Mouse (Mus musculus): Measurements from ENCODE around the gene BC048679. TPM values are rescaled to one million over a fixed set of nuclear protein-coding genes. Genes with fewer than 3 reads are reported as not detected.
"Not testable (repeated sequence)": the region's sequence is repeated elsewhere in the genome, so short reads cannot be mapped to it uniquely, and the experiment has no call there.

The BC048679 gene
- total RNA-seq, 1 experiment from 2014 or later: not detected

- ATAC-seq (replicated peaks; ENCODE audit: low read depth, poor library complexity, severe bottlenecking): no peak
Measured at GRCm38 (mm10) chr7:81479531-81480090, 18.5 kb downstream of the BC048679 start.

- not testable (repeated sequence) for ATAC-seq (replicated peaks; ENCODE audit: low read depth, poor library complexity, severe bottlenecking)
Measured at GRCm38 (mm10) chr7:81478261-81478660, 19.8 kb downstream of the BC048679 start.

DNA sequence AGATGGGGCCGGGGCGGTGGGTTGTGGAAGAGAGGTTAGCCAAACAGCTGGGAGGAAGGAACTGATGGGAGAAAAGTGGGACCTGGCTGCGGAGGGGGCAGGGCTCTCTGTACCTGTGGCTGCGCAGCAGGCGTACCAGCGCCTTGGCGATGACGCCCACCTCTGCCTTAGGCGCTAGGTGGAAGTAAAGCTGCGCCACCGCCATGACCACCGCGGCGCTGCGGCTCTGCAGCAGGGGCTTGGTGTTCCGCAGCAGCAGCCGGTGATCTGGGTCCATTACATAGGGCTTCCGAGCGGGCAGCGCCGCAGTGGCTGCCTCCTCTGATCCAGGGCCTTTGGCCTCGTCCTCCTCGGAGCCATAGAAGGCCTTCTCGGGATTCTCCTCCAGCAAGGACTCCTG lies 21.2 kb downstream of the BC048679 start:
- ATAC-seq (replicated peaks; ENCODE audit: low read depth, poor library complexity, severe bottlenecking): no peak

DNA sequence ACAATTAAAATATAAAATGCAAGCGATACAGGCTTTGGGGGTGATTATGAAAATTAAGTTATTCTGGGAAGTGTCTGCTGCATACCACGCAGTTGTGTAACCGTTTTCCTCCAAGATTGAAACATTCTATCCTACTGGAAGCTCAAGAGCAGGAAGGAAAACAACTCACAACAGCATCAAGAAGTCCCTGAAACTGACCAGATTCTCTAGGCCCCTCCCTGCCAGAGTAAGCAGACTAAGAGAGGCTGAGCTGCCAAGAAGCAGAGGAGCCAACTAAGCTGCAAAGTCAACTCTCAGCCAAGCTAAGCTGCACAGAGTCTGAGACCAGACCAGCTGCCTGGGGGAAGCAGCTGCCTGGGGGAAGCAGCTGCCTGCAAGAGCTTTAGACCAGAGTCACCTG lies 22.9 kb downstream of the BC048679 start:
- ATAC-seq (replicated peaks; ENCODE audit: low read depth, poor library complexity, severe bottlenecking): no peak

GRCm38 (mm10) chr7:81464906-81465450 lies 33.1 kb downstream of the BC048679 start:
- no peak for ATAC-seq (replicated peaks; ENCODE audit: low read depth, poor library complexity, severe bottlenecking)

DNA sequence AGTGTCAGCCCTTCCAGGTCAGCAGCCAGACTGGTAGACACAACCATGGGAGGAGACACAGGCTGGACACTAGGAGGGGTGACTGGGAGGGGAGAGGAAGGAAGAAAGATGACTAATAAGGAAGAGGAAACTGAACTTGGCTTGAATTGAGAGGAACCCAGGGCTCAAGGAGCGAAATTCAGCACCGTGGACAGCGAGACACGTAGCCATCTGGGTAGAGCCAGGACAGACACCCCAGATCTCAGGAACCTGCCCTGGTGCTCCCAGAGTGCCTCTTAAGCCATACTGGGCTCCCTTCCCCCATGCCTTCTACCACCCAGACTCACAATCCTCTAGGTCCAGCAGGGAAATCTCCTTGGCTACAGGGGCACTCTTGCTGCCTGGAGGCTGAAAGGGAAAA lies 34.0 kb downstream of the BC048679 start:
- ATAC-seq (replicated peaks; ENCODE audit: low read depth, poor library complexity, severe bottlenecking): peak; percentile 82

DNA sequence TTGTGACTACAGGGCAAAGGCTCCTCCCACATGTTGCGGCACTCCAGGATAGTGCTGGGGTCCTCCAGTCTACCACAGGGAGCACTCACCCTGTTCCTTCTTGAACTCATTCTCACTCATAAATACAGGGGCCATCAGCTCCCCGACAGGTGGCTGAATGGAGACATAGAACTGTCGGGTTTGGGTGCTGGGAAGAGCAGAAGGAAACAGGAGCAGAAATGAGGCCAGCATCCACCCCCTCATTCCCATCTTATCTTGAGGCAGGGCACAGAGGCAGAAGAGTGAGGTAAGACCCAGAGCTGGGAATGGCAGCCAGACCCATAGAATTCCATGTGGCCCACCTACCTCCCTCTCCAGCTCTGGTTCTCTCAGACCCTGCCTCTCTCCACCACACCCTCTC lies 35.3 kb downstream of the BC048679 start:
- ATAC-seq (replicated peaks; ENCODE audit: low read depth, poor library complexity, severe bottlenecking): no peak

DNA sequence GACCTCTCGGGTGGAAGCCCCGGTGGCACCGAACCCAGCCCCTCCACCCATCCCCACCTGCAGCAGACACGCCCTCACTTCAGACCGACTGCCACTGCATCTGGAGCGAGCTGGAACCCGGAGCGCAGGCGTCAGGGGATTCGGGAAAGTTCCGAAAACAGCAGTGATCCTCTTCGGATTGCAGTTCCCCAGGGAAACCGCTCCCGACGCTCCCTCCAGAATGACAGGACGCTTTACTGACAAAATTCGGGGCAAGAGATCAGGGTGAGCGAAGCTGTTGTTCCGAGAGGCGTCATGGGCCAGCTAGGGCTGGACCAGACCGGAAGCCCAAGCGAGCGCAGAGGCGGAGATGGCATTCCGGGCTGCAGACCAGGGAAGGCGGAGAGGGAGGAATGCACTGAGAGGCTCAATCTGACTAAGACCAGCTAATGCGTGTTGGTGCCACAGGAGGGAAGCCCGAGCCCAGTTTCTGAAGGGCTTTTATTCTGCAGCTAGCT lies 42.9 kb downstream of the BC048679 start, which contains the start of gene Cpeb1:
TSS of gene Cpeb1 (minus strand) at position 311 of the 497 bp plus-strand sequence.
- ATAC-seq (replicated peaks; ENCODE audit: low read depth, poor library complexity, severe bottlenecking): no peak

DNA sequence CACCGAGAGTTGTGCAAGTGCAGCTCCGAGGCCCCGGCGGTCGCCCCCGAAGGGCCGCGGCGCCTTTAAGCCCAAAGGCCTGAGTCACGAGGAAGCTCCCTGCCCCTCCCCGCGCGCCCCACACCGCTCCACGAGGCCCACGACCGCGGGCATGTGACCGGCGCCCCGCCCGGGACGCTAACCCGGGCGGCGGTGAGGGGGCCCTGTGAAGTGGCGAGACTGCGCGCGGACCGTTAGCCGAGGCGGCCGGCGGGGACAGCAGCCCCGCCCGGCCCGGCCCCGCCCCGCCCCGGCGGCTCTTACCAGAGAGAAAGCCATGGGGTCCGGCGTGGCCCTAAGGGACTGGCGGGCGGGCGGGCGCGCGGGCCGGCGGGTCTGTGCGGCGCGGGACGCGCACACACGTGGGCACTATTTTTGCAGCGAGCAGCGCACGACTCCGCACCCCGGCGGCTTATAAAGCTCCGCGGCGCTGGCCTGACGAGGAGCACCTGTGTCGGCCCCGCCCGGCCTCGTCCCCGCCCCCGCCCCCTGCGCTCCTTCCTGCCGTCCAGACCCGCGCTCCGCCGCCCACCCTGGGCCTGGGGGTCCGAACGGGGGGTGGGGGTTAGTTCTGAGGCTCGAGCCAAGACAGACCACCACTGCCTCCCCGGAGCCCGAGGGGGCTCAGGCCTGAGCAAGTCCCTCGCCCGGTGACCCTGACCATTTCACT lies 43.6 kb downstream of the BC048679 start:
- no peak for ATAC-seq (replicated peaks; ENCODE audit: low read depth, poor library complexity, severe bottlenecking)

DNA sequence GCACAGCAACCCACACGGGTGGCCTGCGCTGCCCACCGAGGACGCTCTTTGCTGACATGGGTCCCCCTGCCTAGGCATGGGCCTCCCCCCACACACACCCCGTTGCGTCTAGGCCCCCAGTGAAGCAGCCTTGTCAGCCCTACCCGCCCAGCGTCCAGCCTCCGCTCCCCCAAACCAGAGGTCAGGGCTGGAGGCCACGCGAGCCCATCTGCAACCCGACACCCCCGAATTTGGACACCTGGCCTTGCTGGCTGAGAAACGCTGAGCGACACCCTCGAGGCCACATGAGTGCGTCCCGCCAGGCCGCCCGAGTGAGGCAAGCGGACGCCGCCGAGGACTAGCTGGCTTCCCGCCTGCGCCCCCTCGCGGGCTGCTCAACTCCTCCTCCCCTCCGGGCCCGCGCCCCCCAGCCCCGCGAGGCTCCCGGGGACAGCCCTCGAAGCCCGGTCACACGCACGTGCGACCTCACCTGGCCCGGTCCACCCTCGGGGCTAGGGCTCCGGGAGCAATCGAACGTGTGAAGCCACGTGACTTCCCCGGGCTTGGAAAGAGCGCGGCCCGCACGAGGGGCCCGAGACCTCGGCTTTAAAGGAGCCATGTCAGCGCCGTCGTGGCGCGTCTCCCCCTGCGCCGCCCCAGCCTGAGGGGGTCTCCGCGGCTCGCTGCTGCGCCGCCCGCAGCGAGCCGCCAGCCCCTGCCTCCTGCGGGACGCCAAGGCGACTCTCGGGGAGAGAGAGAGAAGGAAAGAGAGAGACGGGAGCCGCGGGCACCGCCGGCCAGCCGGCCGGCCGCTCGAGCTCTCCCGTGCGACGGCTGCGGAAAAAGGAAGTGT lies 44.4 kb downstream of the BC048679 start:
- ATAC-seq (replicated peaks; ENCODE audit: low read depth, poor library complexity, severe bottlenecking): no peak

GRCm38 (mm10) chr7:81452971-81453441 lies 45.1 kb downstream of the BC048679 start:
- ATAC-seq (replicated peaks; ENCODE audit: low read depth, poor library complexity, severe bottlenecking): 0 out of 2 replicates have a peak, but pooled peaks have one; percentile 25

Other genes starting within 250 kb of the BC048679 start
- gene Rps17, start 153.0 kb downstream of the BC048679 start, total RNA-seq (2017): 3,700 and 3,979 TPM in 2 replicates
- gene Cpeb1, start 42.8 kb downstream of the BC048679 start, total RNA-seq (2017): not detected in 2 replicates
- gene Ap3b2, start 4.4 kb downstream of the BC048679 start, total RNA-seq (2017): 1.6 TPM in 1 of 2 replicates, not detected in the other
- gene Fsd2, start 68.7 kb upstream of the BC048679 start, total RNA-seq (2017): 0.24 TPM in 1 of 2 replicates, not detected in the other
- gene Whamm, start 73.0 kb upstream of the BC048679 start, total RNA-seq (2017): 16.9 and 23.2 TPM in 2 replicates
- 0.78 TPM in 2 replicates for gene Homer2, start 209.2 kb upstream of the BC048679 start, total RNA-seq (2017)